Mouse (Mus musculus): ENCODE data around the gene Alpl. TPM values are rescaled to one million over a fixed set of nuclear protein-coding genes. Genes with fewer than 3 reads are reported as not detected.

The Alpl gene
- polyA plus RNA-seq, 1 experiment from 2014 or later = 15.5 TPM

DNA sequence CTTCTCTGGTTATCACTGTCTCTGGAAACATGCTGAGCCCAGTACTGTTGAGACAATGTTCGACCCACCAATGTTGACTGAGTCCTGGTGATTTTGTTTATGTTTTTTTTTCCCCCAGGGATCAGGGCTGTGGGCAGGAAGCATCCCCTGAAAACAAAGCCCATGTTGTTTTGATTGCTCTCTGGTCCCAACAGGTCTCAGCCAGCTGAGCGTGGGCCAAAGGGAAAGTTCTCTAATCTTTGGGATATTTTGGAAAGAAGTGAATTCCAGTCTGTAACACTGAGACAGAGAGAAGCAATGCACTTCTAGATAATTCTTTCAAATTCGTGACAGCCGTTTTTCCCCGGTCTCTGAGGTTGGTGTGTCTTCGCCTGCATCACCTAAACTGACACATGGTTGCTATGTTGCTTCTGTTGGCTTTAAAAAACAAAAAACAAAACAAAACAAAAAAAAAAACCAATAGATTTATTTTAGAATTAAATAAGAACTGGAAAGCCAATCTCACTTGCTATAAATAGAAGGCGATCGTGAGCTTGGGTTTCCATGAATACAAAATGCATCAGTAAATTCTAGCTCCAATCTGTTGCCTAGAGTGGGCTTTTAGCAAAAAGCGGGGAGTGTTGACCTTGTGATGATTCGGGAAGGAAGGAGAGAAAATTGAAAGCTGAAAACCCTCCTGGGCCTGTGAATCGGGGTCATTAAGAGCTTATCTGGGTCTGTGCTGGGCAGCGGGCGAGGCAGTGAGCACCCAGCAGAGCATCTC is 16.9 kb upstream of the Alpl start:
- no peaks in the 10 kb centered on the region for H3K4me1 ChIP-seq (ENCODE audit: control insufficient read depth, low read depth, low read length)
- H3K27ac ChIP-seq (ENCODE audit: low read length) = no peak overlapping the region
- no peak overlapping the region for H3K9ac ChIP-seq (ENCODE audit: low read depth, low read length)
- H3K4me2 ChIP-seq (ENCODE audit: low read depth, low read length) = no peak overlapping the region
- WGBS (ENCODE audit: insufficient replicate concordance) = 55% methylated on average over 13 of the region's 13 CpGs
- ATAC-seq (ENCODE audit: low read depth) = no peak
- H3K27me3 ChIP-seq (ENCODE audit: control insufficient read depth, insufficient read depth, low read depth, low read length) = no peaks in the 10 kb centered on the region
- no peaks in the 10 kb centered on the region for H3K9me3 ChIP-seq (replicated peaks; ENCODE audit: control insufficient read depth, low read length)
- no peaks in the 10 kb centered on the region for H3K36me3 ChIP-seq (ENCODE audit: control insufficient read depth, insufficient read depth)
- H3K4me3 ChIP-seq (ENCODE audit: low read depth, low read length) = no peak overlapping the region

DNA sequence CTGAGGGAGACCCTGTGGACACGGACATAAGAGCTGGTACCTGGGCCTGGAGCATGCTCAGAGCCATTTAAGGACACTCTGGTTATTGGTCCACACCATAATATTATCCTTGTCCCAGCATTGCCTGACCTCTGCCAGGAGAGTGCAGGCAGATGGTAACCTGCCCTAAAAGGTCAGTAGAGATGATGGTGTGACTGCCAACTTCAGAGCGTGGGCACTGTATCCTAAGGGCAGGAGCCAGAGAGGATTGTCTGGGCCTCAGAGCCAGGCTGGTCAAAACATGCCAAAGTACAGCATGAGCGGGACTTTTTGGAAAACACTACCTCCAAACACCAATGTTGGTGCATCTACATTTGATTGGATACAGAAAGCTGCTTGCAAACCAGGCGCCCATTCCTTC is 13.8 kb upstream of the Alpl start:
- WGBS (ENCODE audit: insufficient replicate concordance) = 59% methylated on average over 4 of the region's 4 CpGs
- no peaks in the 10 kb centered on the region for H3K27me3 ChIP-seq (ENCODE audit: control insufficient read depth, insufficient read depth, low read depth, low read length)
- H3K4me2 ChIP-seq (ENCODE audit: low read depth, low read length) = no peak overlapping the region
- no peaks in the 10 kb centered on the region for H3K36me3 ChIP-seq (ENCODE audit: control insufficient read depth, insufficient read depth)
- H3K27ac ChIP-seq (ENCODE audit: low read length) = no peak overlapping the region
- no peak for ATAC-seq (ENCODE audit: low read depth)
- no peak overlapping the region for H3K4me3 ChIP-seq (ENCODE audit: low read depth, low read length)
- no peaks in the 10 kb centered on the region for H3K9me3 ChIP-seq (replicated peaks; ENCODE audit: control insufficient read depth, low read length)
- no peak overlapping the region for H3K9ac ChIP-seq (ENCODE audit: low read depth, low read length)
- H3K4me1 ChIP-seq (ENCODE audit: control insufficient read depth, low read depth, low read length) = no peaks in the 10 kb centered on the region

DNA sequence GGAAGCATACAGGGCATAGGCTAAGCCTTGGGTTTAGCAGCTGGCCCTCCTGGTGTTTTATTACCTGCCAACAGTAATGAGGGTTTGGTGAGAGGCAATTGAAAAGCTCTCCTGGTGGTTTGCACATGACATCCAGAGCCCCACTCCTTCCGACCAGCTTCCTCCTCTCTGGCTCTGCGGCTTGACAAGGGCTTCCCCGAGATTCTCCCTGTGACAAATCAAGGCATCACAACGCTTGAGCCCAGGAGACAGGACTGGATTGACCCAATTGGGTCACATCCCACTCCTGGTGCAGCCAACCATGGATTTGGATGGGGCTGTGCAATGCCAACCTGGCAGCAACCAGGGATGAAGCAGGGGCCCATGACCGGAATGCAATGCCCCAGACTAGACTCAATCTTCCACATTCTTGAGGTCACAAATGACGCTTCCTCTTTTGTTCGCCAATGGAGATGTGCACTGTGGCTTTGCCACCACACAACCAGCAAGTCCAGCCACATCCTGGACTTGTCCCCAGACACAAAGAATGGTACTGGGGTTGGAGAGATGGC is 11.2 kb upstream of the Alpl start:
- Histone ChIP-seq H3K27ac (ENCODE audit: low read length) (no peak overlapping the region), H3K36me3 (ENCODE audit: control insufficient read depth, insufficient read depth) (no peaks in the 10 kb centered on the region), H3K9ac (ENCODE audit: low read depth, low read length) (no peak overlapping the region), H3K4me1 (ENCODE audit: control insufficient read depth, low read depth, low read length) (no peaks in the 10 kb centered on the region), H3K4me3 (ENCODE audit: low read depth, low read length) (no peak overlapping the region), H3K27me3 (ENCODE audit: control insufficient read depth, insufficient read depth, low read depth, low read length) (no peaks in the 10 kb centered on the region), H3K4me2 (ENCODE audit: low read depth, low read length) (no peak overlapping the region), H3K9me3 (replicated peaks; ENCODE audit: control insufficient read depth, low read length) (no peaks in the 10 kb centered on the region)
- 15% methylated on average over 7 of the region's 7 CpGs for WGBS (ENCODE audit: insufficient replicate concordance)
- no peak for ATAC-seq (ENCODE audit: low read depth)

DNA sequence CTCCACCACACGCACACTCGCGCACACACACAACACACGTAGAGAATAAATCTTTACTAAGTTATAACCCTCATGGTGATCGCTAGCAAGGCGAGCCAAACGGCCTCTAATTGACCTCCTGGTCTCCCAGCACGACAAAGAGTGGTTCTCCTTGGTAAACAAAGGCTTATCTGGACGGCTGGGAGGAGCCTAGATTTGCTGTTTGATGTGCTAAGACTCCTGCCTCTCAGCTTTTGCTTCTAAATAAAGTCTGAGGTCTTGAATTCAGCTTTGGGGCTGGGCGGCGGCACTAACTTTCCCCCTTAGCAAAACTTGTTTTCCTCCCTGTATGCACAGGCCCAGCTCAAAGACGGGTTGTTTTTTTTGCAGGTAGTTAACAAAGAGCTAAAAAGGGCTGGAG is 5.0 kb upstream of the Alpl start:
- no peak overlapping the region for H3K4me3 ChIP-seq (ENCODE audit: low read depth, low read length)
- H3K9ac ChIP-seq (ENCODE audit: low read depth, low read length) = no peak overlapping the region
- H3K36me3 ChIP-seq (ENCODE audit: control insufficient read depth, insufficient read depth) = no peaks in the 10 kb centered on the region
- H3K27me3 ChIP-seq (ENCODE audit: control insufficient read depth, insufficient read depth, low read depth, low read length) = peaks cover 15% of the 10 kb centered on the region
- ATAC-seq (ENCODE audit: low read depth) = no peak
- no peaks in the 10 kb centered on the region for H3K9me3 ChIP-seq (replicated peaks; ENCODE audit: control insufficient read depth, low read length)
- no peak overlapping the region for H3K27ac ChIP-seq (ENCODE audit: low read length)
- H3K4me2 ChIP-seq (ENCODE audit: low read depth, low read length) = no peak overlapping the region
- H3K4me1 ChIP-seq (ENCODE audit: control insufficient read depth, low read depth, low read length) = no peaks in the 10 kb centered on the region
- WGBS (ENCODE audit: insufficient replicate concordance) = 46% methylated on average over 12 of the region's 12 CpGs

DNA sequence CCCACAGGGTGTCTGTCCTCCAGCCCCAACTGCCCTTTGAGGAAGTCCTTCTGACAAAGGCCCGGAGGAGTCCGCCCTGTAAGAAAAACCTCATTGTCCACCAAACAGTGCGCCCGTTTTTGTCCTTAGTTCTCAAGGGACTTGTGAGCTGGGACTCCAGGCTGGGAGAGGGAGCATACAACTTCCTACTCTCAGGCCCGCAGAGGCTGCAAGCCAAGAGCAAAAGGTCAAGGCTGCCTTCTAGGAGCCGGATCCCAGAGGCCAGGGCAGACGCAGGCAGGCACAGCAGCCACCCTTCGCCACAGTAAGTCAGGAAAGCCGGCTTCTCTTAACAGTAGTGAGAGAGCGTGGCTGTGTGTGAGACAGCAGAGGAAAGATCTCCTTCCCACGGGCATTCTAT is 4.1 kb upstream of the Alpl start:
- H3K36me3 ChIP-seq (ENCODE audit: control insufficient read depth, insufficient read depth) = no peaks in the 10 kb centered on the region
- no peaks in the 10 kb centered on the region for H3K4me1 ChIP-seq (ENCODE audit: control insufficient read depth, low read depth, low read length)
- no peak overlapping the region for H3K4me2 ChIP-seq (ENCODE audit: low read depth, low read length)
- ATAC-seq (ENCODE audit: low read depth) = no peak
- no peak overlapping the region for H3K9ac ChIP-seq (ENCODE audit: low read depth, low read length)
- H3K9me3 ChIP-seq (replicated peaks; ENCODE audit: control insufficient read depth, low read length) = no peaks in the 10 kb centered on the region
- H3K27ac ChIP-seq (ENCODE audit: low read length) = no peak overlapping the region
- H3K4me3 ChIP-seq (ENCODE audit: low read depth, low read length) = no peak overlapping the region
- peaks cover 23% of the 10 kb centered on the region for H3K27me3 ChIP-seq (ENCODE audit: control insufficient read depth, insufficient read depth, low read depth, low read length)
- WGBS (ENCODE audit: insufficient replicate concordance) = 35% methylated on average over 11 of the region's 11 CpGs

DNA sequence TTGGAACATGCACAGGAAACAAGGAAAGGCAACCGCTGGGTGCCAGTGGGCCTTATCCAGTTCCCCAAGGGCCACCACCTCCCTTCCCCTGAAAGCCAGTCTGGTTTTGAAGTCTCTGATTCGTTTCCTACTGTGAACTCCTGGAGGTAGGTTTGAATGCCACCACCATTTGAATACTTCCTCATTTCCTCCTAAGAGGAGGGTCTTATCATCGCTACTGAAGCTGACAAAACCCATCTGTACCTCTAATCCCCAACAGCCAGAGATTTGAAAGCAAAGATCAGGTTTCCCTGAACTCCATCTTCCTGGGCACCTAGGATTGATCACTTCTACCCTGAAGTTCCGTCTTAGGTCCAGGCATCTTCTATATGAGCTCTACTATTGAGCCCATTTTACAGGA is 854 bp upstream of the Alpl start:
- no peak overlapping the region for H3K4me2 ChIP-seq (ENCODE audit: low read depth, low read length)
- peaks cover 41% of the 10 kb centered on the region for H3K27me3 ChIP-seq (ENCODE audit: control insufficient read depth, insufficient read depth, low read depth, low read length)
- no peaks in the 10 kb centered on the region; the same call in 1 of the 2 replicates for H3K4me1 ChIP-seq (ENCODE audit: control insufficient read depth, low read depth, low read length)
- no peak overlapping the region for H3K27ac ChIP-seq (ENCODE audit: low read length)
- no peaks in the 10 kb centered on the region for H3K36me3 ChIP-seq (ENCODE audit: control insufficient read depth, insufficient read depth)
- 31% methylated on average over 4 of the region's 4 CpGs for WGBS (ENCODE audit: insufficient replicate concordance)
- no peaks in the 10 kb centered on the region for H3K9me3 ChIP-seq (replicated peaks; ENCODE audit: control insufficient read depth, low read length)
- no peak overlapping the region for H3K4me3 ChIP-seq (ENCODE audit: low read depth, low read length)
- H3K9ac ChIP-seq (ENCODE audit: low read depth, low read length) = no peak overlapping the region
- ATAC-seq (ENCODE audit: low read depth) = no peak

DNA sequence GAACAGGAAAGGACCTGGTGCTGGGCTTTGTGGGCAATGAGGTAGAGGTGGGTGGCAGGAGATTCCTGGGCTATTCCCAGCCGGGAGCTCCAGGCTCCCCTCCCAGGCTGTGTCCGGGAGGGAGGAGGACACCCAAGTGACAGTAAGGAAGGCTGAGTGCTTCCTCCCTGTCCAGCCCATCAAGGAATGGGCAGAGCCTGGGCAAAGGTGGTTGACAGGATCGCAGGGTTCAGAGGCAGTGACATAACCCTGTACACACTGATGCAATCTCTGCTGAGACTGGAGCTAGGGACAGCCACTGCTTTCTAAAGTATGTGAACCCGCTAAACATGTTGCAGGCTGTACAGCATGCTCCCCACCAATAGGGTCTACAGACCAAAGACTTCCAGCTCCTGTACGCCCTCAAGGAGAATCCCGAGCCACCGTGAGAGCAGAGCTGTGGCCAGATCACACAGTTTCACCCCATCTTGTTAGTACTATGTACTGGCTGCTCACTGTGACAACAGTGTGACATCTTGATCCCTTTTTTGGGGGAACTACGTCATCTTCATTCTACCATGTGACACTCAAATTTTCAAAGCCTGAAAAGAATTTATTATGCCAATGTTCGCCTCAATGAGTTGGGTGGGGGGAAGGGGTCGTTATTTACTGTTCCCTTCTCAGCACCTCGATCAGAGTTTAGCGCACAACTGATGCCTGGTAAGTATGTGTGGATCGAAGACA is 1.8 kb downstream of the Alpl start:
- peak; percentile 83 for ATAC-seq (ENCODE audit: low read depth)
- H3K4me2 ChIP-seq (ENCODE audit: low read depth, low read length) = 0 out of 2 replicates have a peak overlapping the region, but pooled peaks have one; percentile 24
- no peak overlapping the region for H3K4me3 ChIP-seq (ENCODE audit: low read depth, low read length)
- H3K9ac ChIP-seq (ENCODE audit: low read depth, low read length) = 0 out of 2 replicates have a peak overlapping the region, but pooled peaks have one; percentile 1
- peak overlapping the region; percentile 67 for H3K27ac ChIP-seq (ENCODE audit: low read length)
- peaks cover 41% of the 10 kb centered on the region for H3K27me3 ChIP-seq (ENCODE audit: control insufficient read depth, insufficient read depth, low read depth, low read length)
- H3K36me3 ChIP-seq (ENCODE audit: control insufficient read depth, insufficient read depth) = no peaks in the 10 kb centered on the region
- WGBS (ENCODE audit: insufficient replicate concordance) = 55% methylated on average over 13 of the region's 13 CpGs
- no peaks in the 10 kb centered on the region; the same call in 1 of the 2 replicates for H3K4me1 ChIP-seq (ENCODE audit: control insufficient read depth, low read depth, low read length)
- no peaks in the 10 kb centered on the region for H3K9me3 ChIP-seq (replicated peaks; ENCODE audit: control insufficient read depth, low read length)

DNA sequence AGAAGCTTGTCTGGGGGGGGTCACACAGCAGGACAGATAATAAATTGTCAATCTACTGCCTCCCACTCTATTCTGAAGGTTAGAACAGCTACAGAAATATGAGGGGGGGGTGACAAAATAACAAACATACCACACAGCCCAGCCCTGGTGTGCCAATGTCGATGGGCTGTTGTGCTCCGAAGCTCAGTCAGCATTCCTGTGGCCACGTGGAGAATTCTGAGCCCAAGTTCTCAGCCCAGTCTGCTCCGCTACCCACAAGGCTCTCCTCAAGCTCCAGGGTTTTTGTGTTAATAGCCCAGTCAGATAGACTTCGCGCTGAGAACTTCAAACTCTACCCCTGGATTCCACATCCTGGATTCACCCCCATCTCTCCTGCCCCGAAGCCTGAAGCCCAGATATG is 2.6 kb downstream of the Alpl start:
- Histone ChIP-seq H3K27me3 (ENCODE audit: control insufficient read depth, insufficient read depth, low read depth, low read length) (peaks cover 41% of the 10 kb centered on the region), H3K4me2 (ENCODE audit: low read depth, low read length) (0 out of 2 replicates have a peak overlapping the region, but pooled peaks have one; percentile 24), H3K4me1 (ENCODE audit: control insufficient read depth, low read depth, low read length) (no peaks in the 10 kb centered on the region; the same call in 1 of the 2 replicates), H3K36me3 (ENCODE audit: control insufficient read depth, insufficient read depth) (no peaks in the 10 kb centered on the region), H3K27ac (ENCODE audit: low read length) (peak overlapping the region; percentile 67; the same call in 1 of the 2 replicates), H3K9me3 (replicated peaks; ENCODE audit: control insufficient read depth, low read length) (no peaks in the 10 kb centered on the region), H3K9ac (ENCODE audit: low read depth, low read length) (0 out of 2 replicates have a peak overlapping the region, but pooled peaks have one; percentile 1), H3K4me3 (ENCODE audit: low read depth, low read length) (no peak overlapping the region)
- ATAC-seq (ENCODE audit: low read depth) = no peak
- WGBS (ENCODE audit: insufficient replicate concordance) = 70% methylated on average over 7 of the region's 7 CpGs

DNA sequence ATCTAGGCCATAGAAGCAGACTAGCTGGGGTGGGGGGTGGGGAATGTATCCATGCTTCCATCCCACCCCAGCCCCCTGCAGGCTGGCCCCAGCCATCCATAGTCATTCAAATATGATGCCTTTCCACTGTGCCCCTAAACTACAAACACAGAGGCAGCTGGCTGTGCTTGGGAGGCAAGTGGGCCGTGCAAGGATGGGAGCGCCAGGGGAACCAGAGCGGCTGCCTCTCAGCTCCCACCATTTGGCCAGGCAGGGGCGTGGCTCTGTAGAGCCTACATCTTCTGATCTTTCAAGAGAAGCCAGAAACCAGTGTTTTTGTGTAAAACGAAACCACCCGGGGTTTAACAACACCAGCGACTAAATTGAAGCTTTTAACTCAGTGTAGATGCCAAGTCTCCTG is 4.7 kb downstream of the Alpl start:
- Histone ChIP-seq H3K9me3 (replicated peaks; ENCODE audit: control insufficient read depth, low read length) (no peaks in the 10 kb centered on the region), H3K9ac (ENCODE audit: low read depth, low read length) (no peak overlapping the region), H3K27ac (ENCODE audit: low read length) (no peak overlapping the region), H3K4me3 (ENCODE audit: low read depth, low read length) (no peak overlapping the region), H3K4me2 (ENCODE audit: low read depth, low read length) (no peak overlapping the region), H3K27me3 (ENCODE audit: control insufficient read depth, insufficient read depth, low read depth, low read length) (peaks cover 29% of the 10 kb centered on the region), H3K36me3 (ENCODE audit: control insufficient read depth, insufficient read depth) (no peaks in the 10 kb centered on the region), H3K4me1 (ENCODE audit: control insufficient read depth, low read depth, low read length) (no peaks in the 10 kb centered on the region; the same call in 1 of the 2 replicates)
- WGBS (ENCODE audit: insufficient replicate concordance) = 34% methylated on average over 7 of the region's 7 CpGs
- ATAC-seq (ENCODE audit: low read depth) = no peak

Measured in liver, embryonic 16.5 days (tissue).